Mouse (Mus musculus) WW6 (cell line): ENCODE measurements around the gene 1700013H16Rik.
"Not testable (repeated sequence)": the region's sequence is repeated elsewhere in the genome, so short reads cannot be mapped to it uniquely, and the experiment has no call there.

ENCODE experiments used
- DNase-seq: peaks from one replicate; pipeline ENCODE4 v3.0.0-alpha.2; 2013; ENCODE audit warnings: low read depth, low spot score

The 1700013H16Rik gene

DNA sequence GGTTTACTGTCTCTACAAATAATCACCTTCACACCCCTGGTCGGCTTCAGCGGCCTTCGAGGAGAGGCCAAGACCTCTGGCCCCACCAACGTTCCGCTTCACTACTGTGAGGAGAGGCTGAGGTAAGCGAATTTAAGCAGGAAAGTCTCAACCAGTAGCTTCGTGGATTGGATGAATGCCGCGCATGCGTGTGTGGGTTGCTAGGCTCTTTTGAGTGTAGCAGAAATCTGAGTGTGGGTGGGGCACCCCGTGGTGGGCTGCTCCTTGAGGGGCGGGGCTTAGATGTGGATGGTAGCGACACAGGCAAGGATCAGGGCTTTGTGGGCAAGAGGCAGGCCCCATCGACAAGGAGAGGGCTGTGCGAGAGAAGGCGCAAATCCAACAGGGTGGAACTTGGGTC is at the start of gene 1700013H16Rik:
TSS of gene 1700013H16Rik (minus strand) at position 96 of the 400 bp plus-strand sequence.
- no peak for DNase-seq

- no peak for DNase-seq
These were observed 41.4 kb upstream of the 1700013H16Rik start for GRCm38 (mm10) chrX:53799074-53799473.

GRCm38 (mm10) chrX:53797519-53797918 is 39.9 kb upstream of the 1700013H16Rik start, which contains the start of gene Xlr:
TSS of gene Xlr (minus strand) at chrX:53797706.
- DNase-seq = not testable (repeated sequence)

DNA sequence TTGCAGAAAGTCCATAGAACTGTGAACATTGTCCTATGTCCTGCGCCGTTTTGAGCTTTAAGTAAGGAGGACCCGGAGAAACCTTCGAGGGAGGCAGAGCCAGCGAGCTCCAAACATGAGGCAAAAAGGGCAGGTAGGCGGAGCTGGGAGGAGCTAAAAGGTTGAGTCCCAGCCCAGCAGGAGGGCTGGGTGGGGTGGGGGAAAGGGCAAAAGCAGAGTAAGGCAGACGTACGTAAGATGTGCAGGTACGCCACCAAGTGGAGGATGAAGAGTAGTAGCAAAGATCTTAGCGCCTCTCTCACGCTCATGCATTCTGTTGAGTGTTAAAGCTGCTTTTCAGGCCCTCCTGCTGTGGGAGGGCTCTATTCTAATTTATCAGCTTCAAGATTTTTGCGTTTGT is 18.6 kb upstream of the 1700013H16Rik start, which contains the start of gene Zfp36l3:
TSS of gene Zfp36l3 (minus strand) at position 119 of the 400 bp plus-strand sequence.
- DNase-seq = peak; percentile 48

DNA sequence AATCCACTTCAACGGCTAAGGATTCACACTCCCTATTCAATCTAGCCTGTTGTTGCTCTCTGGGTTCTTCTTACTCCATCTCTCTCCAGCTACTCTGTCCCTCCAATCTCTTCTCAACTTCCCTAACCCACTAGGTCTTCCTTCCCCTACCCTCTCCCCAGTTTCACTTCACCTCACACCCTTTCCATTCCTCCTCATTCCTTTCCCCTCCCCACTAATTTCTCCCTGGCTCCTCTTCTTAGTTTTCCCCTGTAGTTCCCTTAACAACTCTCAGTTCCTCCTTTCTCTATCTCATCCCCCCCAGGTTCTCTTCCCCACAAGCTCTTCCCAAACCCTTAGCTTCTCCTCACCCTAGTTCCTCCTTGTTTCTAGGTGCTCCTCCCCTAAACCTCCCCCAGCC is 4.8 kb downstream of the 1700013H16Rik start:
- DNase-seq = no peak

GRCm38 (mm10) chrX:53728967-53729366 is 28.7 kb downstream of the 1700013H16Rik start:
- no peak for DNase-seq

GRCm38 (mm10) chrX:53724596-53724995 is 33.0 kb downstream of the 1700013H16Rik start, which contains the start of gene 4930502E18Rik:
TSS of gene 4930502E18Rik (plus strand) at chrX:53724826.
- DNase-seq = no peak

GRCm38 (mm10) chrX:53716323-53717182 is 41.1 kb downstream of the 1700013H16Rik start:
- DNase-seq = peak; percentile 36

GRCm38 (mm10) chrX:53715942-53716322 is 41.7 kb downstream of the 1700013H16Rik start:
- no peak for DNase-seq

DNA sequence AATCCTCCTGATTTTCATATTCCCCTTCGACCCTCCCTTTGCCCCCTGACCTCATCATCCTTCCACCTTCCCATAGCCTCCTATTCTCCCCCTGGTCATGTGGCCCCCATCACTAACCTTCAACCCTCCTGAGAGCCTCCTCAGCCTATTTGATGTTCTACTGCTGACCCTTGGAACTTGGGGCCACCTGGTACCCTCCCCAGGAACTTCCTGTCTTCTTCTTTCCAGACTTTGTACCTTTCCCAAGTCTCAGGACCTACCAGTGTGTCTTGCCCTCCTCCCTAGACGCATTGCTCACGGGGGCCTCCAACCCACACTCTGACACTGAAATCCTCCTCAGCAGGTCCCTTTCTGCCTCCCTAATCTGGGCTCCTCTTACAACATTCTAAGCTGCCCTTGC is 55.0 kb downstream of the 1700013H16Rik start:
- no peak for DNase-seq

GRCm38 (mm10) chrX:53699225-53699624 is 58.4 kb downstream of the 1700013H16Rik start:
- no peak for DNase-seq

DNA sequence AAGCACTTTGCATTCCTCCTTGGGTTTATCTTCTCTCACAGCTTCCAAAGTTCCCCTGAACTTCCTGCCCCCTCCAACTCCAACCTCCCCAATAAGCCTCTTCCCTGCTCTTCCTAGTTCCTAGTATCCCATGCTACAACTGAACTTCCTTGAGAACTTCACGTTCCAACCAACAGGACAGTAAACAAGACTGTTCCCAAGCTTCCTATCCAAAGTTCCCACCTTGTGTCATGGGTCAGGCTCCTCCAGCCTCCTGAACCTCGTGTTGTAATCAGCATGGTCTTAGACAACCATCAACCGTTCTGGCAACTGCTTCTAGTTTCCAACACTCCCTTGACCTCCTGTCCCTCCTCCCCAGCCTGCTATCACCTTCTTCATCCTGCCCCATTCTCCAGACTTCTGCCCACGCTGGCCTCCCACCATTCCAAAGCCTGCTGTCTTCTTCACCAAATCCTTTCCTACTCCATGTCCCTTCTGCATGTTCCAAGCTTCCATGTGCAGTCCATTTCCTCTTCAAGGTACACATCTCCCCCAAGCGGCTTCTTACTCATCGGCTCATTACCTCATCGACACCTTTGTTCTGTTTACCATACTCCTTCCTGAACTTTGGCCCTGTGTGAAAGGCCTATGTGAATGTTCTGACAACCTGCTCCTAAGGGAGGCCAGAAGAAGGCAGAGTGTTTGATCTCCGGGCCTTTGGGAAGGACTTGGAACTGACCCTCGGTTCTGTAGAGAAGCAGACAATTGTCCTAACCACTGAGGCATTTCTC is 63.4 kb downstream of the 1700013H16Rik start:
- no peak for DNase-seq

DNA sequence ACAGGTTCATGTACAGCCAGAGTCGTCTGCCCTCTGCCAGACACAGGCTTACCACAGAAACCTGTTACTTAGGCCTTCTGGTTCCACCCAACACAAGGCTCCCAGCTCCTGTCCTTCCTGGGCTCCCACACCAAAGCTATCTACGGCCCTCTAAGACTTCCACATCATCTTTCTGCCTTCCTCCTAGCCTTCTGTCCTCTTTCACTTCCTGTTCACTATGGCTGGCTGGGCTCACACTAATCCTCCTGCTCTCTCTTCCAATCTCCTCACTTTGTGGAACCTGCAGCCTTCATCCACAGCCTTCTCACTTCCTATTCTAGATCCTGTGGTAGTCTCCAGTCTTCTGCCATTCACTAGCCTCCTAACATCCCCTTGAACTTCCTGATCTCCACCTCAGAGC is 64.5 kb downstream of the 1700013H16Rik start:
- no peak for DNase-seq
